ENCODE assay signal across 18 mouse cellular contexts in genomic region chr16:18798151-18798550, GRCm38 (mm10). TPM values are rescaled to one million over a fixed set of nuclear protein-coding genes. Genes with fewer than 3 reads are reported as not detected.
DNase-seq lines count a peak whose midpoint lies in the region; ATAC-seq lines count a peak whose summit lies in the region.
"Had no signal": no experiment of that assay in that cellular context is flagged by ENCODE, and none has a peak within 500 bp of the region (broad histone marks: within the 10 kb centered on the region; RNA-seq: fewer than 3 reads in every experiment).

No protein-coding gene starts in this region.

- no peak overlapping the region for H3K4me2 ChIP-seq in midbrain, embryonic 13.5 days (replicated peaks)
- H3K4me2 ChIP-seq in midbrain, embryonic 15.5 days, result no peak overlapping the region
- H3K4me2 ChIP-seq: embryonic facial prominence, embryonic 12.5 days; forebrain, embryonic 13.5 days; forebrain, embryonic 15.5 days had no signal

- H3K27ac ChIP-seq in midbrain, embryonic 13.5 days, result no peak overlapping the region
- no peak overlapping the region for H3K27ac ChIP-seq in midbrain, embryonic 15.5 days
- H3K27ac ChIP-seq: embryonic facial prominence, embryonic 10.5 days; embryonic facial prominence, embryonic 12.5 days; forebrain, embryonic 13.5 days; forebrain, embryonic 15.5 days had no signal

- no peaks in the 10 kb centered on the region for H3K4me1 ChIP-seq in midbrain, embryonic 13.5 days (replicated peaks)
- no peaks in the 10 kb centered on the region for H3K4me1 ChIP-seq in midbrain, embryonic 15.5 days
- H3K4me1 ChIP-seq: embryonic facial prominence, embryonic 10.5 days; embryonic facial prominence, embryonic 12.5 days; forebrain, embryonic 13.5 days; forebrain, embryonic 15.5 days had no signal

- no peak overlapping the region for H3K4me3 ChIP-seq in midbrain, embryonic 13.5 days (replicated peaks)
- no peak overlapping the region for H3K4me3 ChIP-seq in midbrain, embryonic 15.5 days
- H3K4me3 ChIP-seq: embryonic facial prominence, embryonic 10.5 days; embryonic facial prominence, embryonic 12.5 days; forebrain, embryonic 13.5 days; forebrain, embryonic 15.5 days had no signal

- 0 out of 2 replicates have a peak overlapping the region, but pooled peaks have one; percentile 14 for H3K9ac ChIP-seq in midbrain, embryonic 13.5 days (replicated peaks)
- no peak overlapping the region for H3K9ac ChIP-seq in midbrain, embryonic 15.5 days
- H3K9ac ChIP-seq: embryonic facial prominence, embryonic 12.5 days; forebrain, embryonic 13.5 days; forebrain, embryonic 15.5 days; forebrain, postnatal 0 days had no signal

- no peaks in the 10 kb centered on the region for H3K9me3 ChIP-seq in midbrain, embryonic 13.5 days
- no peaks in the 10 kb centered on the region for H3K9me3 ChIP-seq in midbrain, embryonic 15.5 days
- H3K9me3 ChIP-seq: embryonic facial prominence, embryonic 10.5 days; embryonic facial prominence, embryonic 12.5 days; forebrain, embryonic 13.5 days; forebrain, embryonic 15.5 days; G1E had no signal

- no peak for ATAC-seq in midbrain, embryonic 13.5 days
- no peak for ATAC-seq in midbrain, embryonic 15.5 days (replicated peaks)
- ATAC-seq: activated CD4-positive, CD25-positive, alpha-beta regulatory T cell, adult 4 months had no signal

- H3K36me3 ChIP-seq in midbrain, embryonic 13.5 days, result peaks cover 41% of the 10 kb centered on the region
- H3K36me3 ChIP-seq in midbrain, embryonic 15.5 days (replicated peaks), result no peaks in the 10 kb centered on the region

- WGBS in midbrain, embryonic 13.5 days, result 91% methylated on average over 5 of the region's 5 CpGs
- WGBS in midbrain, embryonic 15.5 days, result 94% methylated on average over 5 of the region's 5 CpGs

- peak; percentile 24 to 26 for DNase-seq in adrenal gland, postnatal 36 days
- DNase-seq in adrenal gland, postnatal 4 days (ENCODE audit: low spot score in 2 of 2), result no peak
- no peak for DNase-seq in frontal cortex, postnatal 25 days (ENCODE audit: low spot score in 2 of 2)
- DNase-seq: cerebellum, adult 11-12 months had no signal

- H3K27me3 ChIP-seq in midbrain, embryonic 13.5 days, result no peaks in the 10 kb centered on the region
- no peaks in the 10 kb centered on the region for H3K27me3 ChIP-seq in midbrain, embryonic 15.5 days (replicated peaks)
- H3K27me3 ChIP-seq: embryonic facial prominence, embryonic 12.5 days; forebrain, embryonic 13.5 days; forebrain, embryonic 15.5 days; Patski had no signal

RNA-seq across cellular contexts. Expression of gene Ufd1, which starts 13.4 kb away (rescaled TPM):
- total RNA-seq in adrenal gland, postnatal 36 days (2021), result 100 to 1,000 TPM; 105 to 111 TPM
- total RNA-seq in adrenal gland, postnatal 4 days (2021), result 100 to 1,000 TPM; 120 to 130 TPM
- 112 and 121 TPM in 2 replicates for polyA plus RNA-seq in midbrain, embryonic 13.5 days (2015; fragmentation: Nextera tagmentation; extraction: Ambion mirVana)
- 107 and 122 TPM in 2 replicates for polyA plus RNA-seq in midbrain, embryonic 15.5 days (2015; fragmentation: Nextera tagmentation; extraction: Ambion mirVana)

RNA-seq across cellular contexts. Expression of gene Cdc45, which starts 13.6 kb away (rescaled TPM):
- 10 to 100 TPM in 1 of 2 experiments, 1 to 10 TPM in 1; 7.0 to 11.3 TPM for total RNA-seq in adrenal gland, postnatal 36 days (2021)
- total RNA-seq in adrenal gland, postnatal 4 days (2021), result 10 to 100 TPM; 18.0 to 19.7 TPM
- polyA plus RNA-seq in midbrain, embryonic 13.5 days (2015; fragmentation: Nextera tagmentation; extraction: Ambion mirVana), result 17.4 and 18.5 TPM in 2 replicates
- 6.9 and 8.5 TPM in 2 replicates for polyA plus RNA-seq in midbrain, embryonic 15.5 days (2015; fragmentation: Nextera tagmentation; extraction: Ambion mirVana)

RNA-seq across cellular contexts. Expression of gene Cldn5, which starts 21.5 kb away (rescaled TPM):
- 10 to 100 TPM; 15.4 to 15.8 TPM for total RNA-seq in adrenal gland, postnatal 36 days (2021)
- 10 to 100 TPM; 66.2 to 68.0 TPM for total RNA-seq in adrenal gland, postnatal 4 days (2021)
- 59.1 and 68.2 TPM in 2 replicates for polyA plus RNA-seq in midbrain, embryonic 13.5 days (2015; fragmentation: Nextera tagmentation; extraction: Ambion mirVana)
- 107 and 132 TPM in 2 replicates for polyA plus RNA-seq in midbrain, embryonic 15.5 days (2015; fragmentation: Nextera tagmentation; extraction: Ambion mirVana)
- total RNA-seq: G1E had no signal
- polyA plus RNA-seq: activated CD4-positive, CD25-positive, alpha-beta regulatory T cell, adult 4 months; Patski had no signal

RNA-seq across cellular contexts. Expression of gene 2510002D24Rik, which starts 38.2 kb away (rescaled TPM):
- 10 to 100 TPM; 12.6 to 22.3 TPM for total RNA-seq in adrenal gland, postnatal 36 days (2021)
- 10 to 100 TPM; 23.8 to 27.5 TPM for total RNA-seq in adrenal gland, postnatal 4 days (2021)
- 35.5 and 38.4 TPM in 2 replicates for polyA plus RNA-seq in midbrain, embryonic 13.5 days (2015; fragmentation: Nextera tagmentation; extraction: Ambion mirVana)
- polyA plus RNA-seq in midbrain, embryonic 15.5 days (2015; fragmentation: Nextera tagmentation; extraction: Ambion mirVana), result 48.2 and 50.5 TPM in 2 replicates

RNA-seq across cellular contexts. Expression of gene Gm28539, which starts 38.2 kb away (rescaled TPM):
- 1 to 10 TPM; 3.3 to 3.7 TPM for total RNA-seq in adrenal gland, postnatal 36 days (2021)
- 10 to 100 TPM in 1 of 2 experiments, 1 to 10 TPM in 1; 6.5 to 10.2 TPM for total RNA-seq in adrenal gland, postnatal 4 days (2021)
- polyA plus RNA-seq in midbrain, embryonic 13.5 days (2015; fragmentation: Nextera tagmentation; extraction: Ambion mirVana), result 0.23 TPM in 1 of 2 replicates, not detected in the other
- polyA plus RNA-seq in midbrain, embryonic 15.5 days (2015; fragmentation: Nextera tagmentation; extraction: Ambion mirVana), result 0.17 and 0.28 TPM in 2 replicates
- total RNA-seq: forebrain, postnatal 0 days; G1E had no signal
- polyA plus RNA-seq: activated CD4-positive, CD25-positive, alpha-beta regulatory T cell, adult 4 months; C2C12; cortical plate, adult 2 months; embryonic facial prominence, embryonic 10.5 days; embryonic facial prominence, embryonic 12.5 days; embryonic facial prominence, embryonic 14.5 days; forebrain, embryonic 11.5 days; forebrain, embryonic 13.5 days; forebrain, embryonic 15.5 days; forebrain, postnatal 0 days; G1E had no signal

Comparison
In these comparisons a context has a peak if more than half of its experiments do, and no peak if none do; other contexts are left out.
1. DNase-seq: peak in adrenal gland, postnatal 36 days (2 of 2); none in adrenal gland, postnatal 4 days (0 of 2) and frontal cortex, postnatal 25 days (0 of 2).
2. RNA of gene Cldn5, which starts 21.5 kb away (total RNA-seq): 66.2 to 68.0 TPM in adrenal gland, postnatal 4 days; 15.4 to 15.8 TPM in adrenal gland, postnatal 36 days; every median in the first group is over 4 times any median in the second.